Mouse (Mus musculus): ENCODE results near the gene Cacnb4.

The Cacnb4 gene

GRCm38 (mm10) chr2:52605321-52605720, 71.3 kb downstream of the Cacnb4 start:
- DNase-seq (ENCODE audit: low read depth, low spot score): no peak

GRCm38 (mm10) chr2:52604651-52605020, 72.0 kb downstream of the Cacnb4 start:
- no peak for DNase-seq (ENCODE audit: low read depth, low spot score)

- no peak for DNase-seq (ENCODE audit: low read depth, low spot score)
Measured at GRCm38 (mm10) chr2:52603935-52604650, 72.5 kb downstream of the Cacnb4 start.

- no peak for DNase-seq (ENCODE audit: low read depth, low spot score)
Measured at GRCm38 (mm10) chr2:52603421-52603820, 73.2 kb downstream of the Cacnb4 start.

GRCm38 (mm10) chr2:52602921-52603320, 73.7 kb downstream of the Cacnb4 start:
- no peak for DNase-seq (ENCODE audit: low read depth, low spot score)

GRCm38 (mm10) chr2:52602228-52602627, 74.4 kb downstream of the Cacnb4 start:
- DNase-seq (ENCODE audit: low read depth, low spot score): no peak

GRCm38 (mm10) chr2:52597511-52597910, 79.1 kb downstream of the Cacnb4 start:
- no peak for DNase-seq (ENCODE audit: low read depth, low spot score)

- no peak for DNase-seq (ENCODE audit: low read depth, low spot score)
Measured at GRCm38 (mm10) chr2:52593814-52594213, 82.8 kb downstream of the Cacnb4 start.

GRCm38 (mm10) chr2:52593260-52593659, 83.4 kb downstream of the Cacnb4 start:
- DNase-seq (ENCODE audit: low read depth, low spot score): no peak

GRCm38 (mm10) chr2:52590970-52591347, 85.7 kb downstream of the Cacnb4 start:
- peak; percentile 72 for DNase-seq (ENCODE audit: low read depth, low spot score)

- no peak for DNase-seq (ENCODE audit: low read depth, low spot score)
Measured at GRCm38 (mm10) chr2:52590340-52590969, 86.2 kb downstream of the Cacnb4 start.

GRCm38 (mm10) chr2:52589514-52589913, 87.1 kb downstream of the Cacnb4 start:
- no peak for DNase-seq (ENCODE audit: low read depth, low spot score)

- no peak for DNase-seq (ENCODE audit: low read depth, low spot score)
Measured at GRCm38 (mm10) chr2:52585384-52585783, 91.2 kb downstream of the Cacnb4 start.

GRCm38 (mm10) chr2:52581132-52581781, 95.4 kb downstream of the Cacnb4 start:
- DNase-seq (ENCODE audit: low read depth, low spot score): no peak

GRCm38 (mm10) chr2:52580697-52581096, 95.9 kb downstream of the Cacnb4 start:
- no peak for DNase-seq (ENCODE audit: low read depth, low spot score)

- DNase-seq (ENCODE audit: low read depth, low spot score): no peak
Measured at GRCm38 (mm10) chr2:52578846-52579245, 97.8 kb downstream of the Cacnb4 start.

GRCm38 (mm10) chr2:52577700-52578099, 98.9 kb downstream of the Cacnb4 start:
- no peak for DNase-seq (ENCODE audit: low read depth, low spot score)

- DNase-seq (ENCODE audit: low read depth, low spot score): no peak
Measured at GRCm38 (mm10) chr2:52576546-52576945, 100.1 kb downstream of the Cacnb4 start.

- DNase-seq (ENCODE audit: low read depth, low spot score): no peak
Measured at GRCm38 (mm10) chr2:52575637-52576175, 100.9 kb downstream of the Cacnb4 start.

- DNase-seq (ENCODE audit: low read depth, low spot score): no peak
Measured at GRCm38 (mm10) chr2:52574929-52575328, 101.7 kb downstream of the Cacnb4 start.

GRCm38 (mm10) chr2:52572221-52572620, 104.4 kb downstream of the Cacnb4 start:
- DNase-seq (ENCODE audit: low read depth, low spot score): no peak

GRCm38 (mm10) chr2:52571339-52571968, 105.2 kb downstream of the Cacnb4 start:
- DNase-seq (ENCODE audit: low read depth, low spot score): no peak
